Mouse (Mus musculus) G1E-ER4 (cell line): ENCODE data around the gene Esp18. TPM values are rescaled to one million over a fixed set of nuclear protein-coding genes. Genes with fewer than 3 reads are reported as not detected.

Experiments used
- GATA1 ChIP-seq: IDR thresholded peaks from one replicate; pipeline ENCODE4 v1.8.0; 2012; ENCODE audit warnings: low read length, inconsistent platforms
- polyA plus RNA-seq: library from polyadenylated mRNA; stranded (reverse); fragments of >175 nt; gene quantifications from 2 replicates; pipeline ENCODE4 v1.2.3, GENCODE M21; 2012

The Esp18 gene
- not detected in 2 replicates for polyA plus RNA-seq

- no peak for TF ChIP-seq GATA1
Observed at GRCm38 (mm10) chr17:39406059-39406458, at the start of gene Esp18. Esp18 (plus strand) TSS chr17:39406359.

DNA sequence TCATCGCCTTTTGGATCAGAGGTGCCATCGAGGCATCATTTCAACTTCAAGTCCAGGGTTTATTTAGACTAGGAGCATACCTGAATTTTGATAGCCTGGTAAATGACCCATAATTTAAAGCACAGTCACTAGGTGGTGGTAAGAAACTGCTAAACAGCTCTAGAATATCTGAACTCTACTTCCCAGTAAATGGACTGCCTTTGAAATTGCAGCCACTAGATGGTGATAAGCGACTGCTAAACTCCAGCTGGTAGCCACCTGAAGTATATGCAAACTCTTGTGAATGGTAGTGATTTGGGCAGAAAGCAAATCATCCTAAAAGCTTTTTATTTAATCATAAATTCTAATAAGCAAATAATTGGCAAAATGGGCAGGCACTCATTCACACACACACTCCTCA, 42.8 kb upstream of the Esp18 start:
- TF ChIP-seq GATA1: no peak

Other genes with a start within 250 kb of the Esp18 start
- not detected in 2 replicates for gene Esp16, start 129.8 kb downstream of the Esp18 start, polyA plus RNA-seq
- gene Esp15, start 234.6 kb downstream of the Esp18 start, polyA plus RNA-seq: not detected in 2 replicates